Mouse (Mus musculus) left cerebral cortex, postnatal 4 days (tissue): ENCODE measurements around the gene Pml. TPM values are rescaled to one million over a fixed set of nuclear protein-coding genes. Genes with fewer than 3 reads are reported as not detected.

Source experiments
- DNase-seq: peaks from one replicate; pipeline ENCODE4 v3.0.0-alpha.2; 2022
- intact Hi-C: fragments of 180-260 bp; cut with DNase I; formaldehyde crosslinking; loops from one replicate; pipeline ENCODE4 v1.15.1; 2025
- total RNA-seq, 2 experiments: library from RNA; stranded (reverse); gene quantifications; 2 replicates each; pipeline ENCODE4 v1.2.3; 2021

The Pml gene
- 10 to 100 TPM; 11.3 to 14.7 TPM for total RNA-seq

DNA sequence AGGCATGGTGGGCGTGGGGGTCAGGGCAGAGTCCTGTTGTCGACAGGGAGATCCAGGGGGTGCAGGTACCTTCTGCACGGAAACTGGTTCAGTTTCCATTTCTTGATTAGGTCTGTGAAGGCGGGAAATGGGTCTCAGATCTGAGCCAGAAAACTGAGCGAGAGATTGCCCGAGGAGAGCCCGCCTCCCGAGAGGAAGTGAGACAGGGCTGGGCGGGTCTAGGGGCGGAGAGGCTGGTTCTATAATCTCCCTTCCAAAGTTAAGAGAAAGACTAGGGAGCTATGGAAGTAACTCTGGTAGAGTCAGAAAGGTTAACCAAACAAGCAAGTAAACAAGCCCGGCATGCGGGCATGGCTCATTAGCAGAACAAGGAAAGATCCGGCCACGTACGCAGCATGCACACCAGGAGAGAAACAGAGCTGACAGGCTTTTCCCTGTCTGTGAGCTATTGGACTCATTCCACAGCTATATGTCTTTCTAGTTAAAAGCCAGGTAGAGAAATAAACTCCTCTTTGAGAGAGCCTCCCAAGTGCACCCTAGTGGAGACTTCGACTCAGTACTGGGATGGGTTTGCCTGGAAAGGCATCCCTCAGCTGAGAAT is at the start of gene Pml:
Gene Pml, minus strand, starts transcription at position 195 of the 601 bp plus-strand sequence.
- intact Hi-C loops, result no loop called here
- peak; percentile 59 for DNase-seq

DNA sequence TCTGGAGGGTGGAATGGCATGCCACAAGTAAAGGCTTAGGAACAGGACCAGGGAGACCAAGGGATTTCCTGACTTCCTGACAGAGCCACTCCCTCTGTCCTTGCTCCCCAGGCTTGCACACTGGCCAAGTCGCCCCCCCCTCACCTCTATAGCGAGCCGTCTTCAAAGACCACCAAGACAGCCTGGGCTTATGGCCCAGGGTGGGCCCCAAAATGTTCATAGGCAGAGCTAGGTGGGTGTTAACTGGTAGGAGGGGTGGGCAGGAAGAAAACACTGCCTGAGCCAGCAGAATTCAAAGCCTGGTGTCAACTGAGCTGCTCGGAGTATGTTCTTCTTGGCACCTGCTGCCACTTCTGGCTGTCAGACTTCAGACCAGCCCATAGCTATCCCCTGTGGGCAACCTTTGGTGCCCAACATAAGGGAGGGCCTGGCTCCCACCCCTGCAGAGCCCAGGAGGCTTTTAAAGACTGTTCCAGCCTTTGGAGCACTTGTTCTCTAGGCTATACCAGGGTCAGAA is 48.4 kb upstream of the Pml start:
- DNase-seq, result no peak
- intact Hi-C loops, result no loop called here

DNA sequence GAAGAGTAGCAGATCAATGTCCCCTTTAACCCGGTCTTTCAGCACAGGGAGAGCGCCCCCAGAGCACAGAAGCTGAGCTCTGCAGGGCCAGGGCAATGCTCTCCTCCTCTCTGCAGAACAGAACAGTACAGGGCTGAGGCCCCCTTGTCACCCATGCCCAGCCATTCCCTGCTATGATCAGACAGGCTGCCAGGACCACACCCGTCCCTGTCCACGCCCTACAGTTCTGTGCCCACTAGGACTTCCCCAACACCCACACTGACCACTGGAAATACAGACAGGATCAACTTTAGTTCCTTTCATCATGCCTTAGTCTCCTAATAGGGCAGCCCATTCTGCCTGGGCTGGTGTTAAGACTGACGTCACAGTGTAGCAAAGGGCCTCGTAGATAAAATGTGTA is 47.5 kb upstream of the Pml start:
- DNase-seq, result no peak
- intact Hi-C loops, result no loop called here

DNA sequence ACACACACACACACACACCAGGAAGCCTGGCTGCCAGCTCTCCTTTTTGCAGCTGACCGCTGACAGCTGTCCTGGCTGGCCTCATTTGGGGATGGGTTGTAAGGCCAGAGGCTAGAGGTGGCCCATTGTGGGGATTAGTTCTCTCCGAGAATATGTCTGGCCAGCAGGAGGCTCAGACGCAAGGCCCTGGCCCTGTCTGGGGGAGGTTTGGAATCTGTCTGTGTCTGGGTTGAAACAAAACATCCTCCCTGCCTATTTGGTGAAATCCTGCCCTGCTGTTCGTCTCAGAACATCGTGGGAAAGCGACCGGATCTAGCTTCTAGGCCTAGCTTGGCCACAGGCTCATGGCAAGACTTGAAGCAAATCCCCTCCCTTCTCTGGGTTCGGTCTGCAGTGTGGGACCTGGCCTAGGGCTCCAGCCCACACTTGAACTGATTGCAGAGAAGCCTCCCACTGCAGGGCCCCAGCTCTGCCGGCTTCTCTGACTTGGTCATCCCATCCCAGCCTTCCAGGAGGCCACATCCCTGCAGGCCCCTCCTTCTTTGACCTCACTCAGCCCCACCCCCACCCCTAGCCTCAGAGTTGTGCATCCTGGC is 46.3 kb upstream of the Pml start:
- no peak for DNase-seq

DNA sequence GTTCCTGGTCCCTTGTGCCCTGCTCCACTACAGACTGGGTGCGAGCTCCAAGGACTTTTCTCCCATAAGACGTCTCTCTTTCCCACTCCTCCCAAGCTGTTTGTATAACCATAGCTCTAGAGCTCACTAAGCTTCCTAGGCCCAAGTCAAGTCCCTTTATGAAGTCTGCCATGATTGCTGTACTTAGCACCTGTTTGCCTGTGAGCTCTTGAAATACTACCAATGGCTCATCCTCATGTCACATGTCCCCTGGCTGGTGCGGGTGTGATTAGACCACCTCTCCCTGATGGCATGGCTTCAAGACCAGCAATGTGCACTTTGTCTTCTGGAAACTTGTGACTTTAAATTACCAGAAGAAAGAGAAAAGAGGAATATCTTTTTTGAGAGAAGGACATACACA is 45.8 kb upstream of the Pml start:
- no peak for DNase-seq
- intact Hi-C loops, result no loop called here

More for the DNA sequence above, 46.3 kb upstream of the Pml start:
- intact Hi-C loops, result no loop called here

DNA sequence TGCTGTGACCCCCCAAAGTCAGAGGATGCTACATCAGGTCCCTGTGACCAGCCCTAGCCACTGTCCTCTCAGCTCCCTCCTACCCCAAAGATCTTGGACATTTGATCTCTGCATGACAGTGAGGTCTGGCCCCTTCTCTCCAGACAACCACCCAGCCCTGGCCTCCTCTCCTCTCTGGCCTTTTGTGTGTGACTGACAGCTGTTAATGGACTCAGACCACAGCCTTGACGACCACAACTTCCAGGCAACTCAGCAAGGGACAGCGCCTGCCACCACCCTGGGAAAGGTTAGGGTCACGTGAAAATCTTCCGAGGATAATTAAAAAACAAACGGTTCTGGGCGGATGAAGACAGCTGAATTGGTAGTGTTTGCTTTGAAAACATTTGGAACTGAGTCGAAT is 44.9 kb upstream of the Pml start:
- intact Hi-C loops, result no loop called here

DNA sequence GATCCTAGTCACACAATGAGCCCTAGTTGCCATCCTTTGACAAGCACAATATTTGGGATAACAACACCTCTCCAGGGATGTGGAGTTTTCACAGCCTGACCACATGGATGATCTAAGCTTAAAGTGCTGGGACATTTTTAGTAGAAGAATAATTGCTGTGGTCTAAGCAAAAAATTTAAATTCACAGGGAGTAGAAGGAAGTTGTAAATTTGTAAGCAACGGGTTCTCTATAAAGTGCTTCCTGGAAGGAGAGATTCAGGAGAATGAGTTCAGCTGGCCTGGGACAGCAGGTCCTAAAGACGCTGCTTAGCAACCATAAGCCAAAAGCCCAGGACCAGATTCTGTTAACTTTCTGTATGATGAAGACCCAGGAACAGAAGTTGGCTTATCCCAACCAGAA is 40.3 kb upstream of the Pml start:
- intact Hi-C loops, result loop anchor here (10.0 kb wide), 1 partner anchor 255 kb away; no protein-coding TSS in a partner anchor
- DNase-seq, result no peak

More for the DNA sequence above, 44.9 kb upstream of the Pml start:
- DNase-seq, result no peak

DNA sequence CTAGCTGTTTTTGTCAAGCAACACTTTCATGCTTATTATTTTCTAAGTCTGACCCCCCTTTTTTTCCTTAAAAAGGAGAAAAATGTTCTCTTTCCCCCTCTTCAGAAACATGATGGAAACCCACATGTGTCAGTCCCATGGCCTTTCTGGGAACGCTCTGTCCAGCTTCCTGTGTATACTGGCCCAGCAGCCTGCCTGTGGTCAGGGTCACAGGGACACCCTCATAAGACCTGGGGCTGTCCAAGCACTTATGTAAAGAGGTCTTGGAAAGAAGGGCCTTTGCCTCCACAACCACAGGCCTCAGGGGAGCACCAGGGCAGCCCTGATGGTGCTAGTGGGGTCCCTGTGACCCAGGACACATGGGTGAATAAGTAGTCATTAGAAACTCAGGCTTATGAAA is 39.5 kb upstream of the Pml start:
- DNase-seq, result no peak
- intact Hi-C loops, result loop anchor here (10.0 kb wide), 1 partner anchor 254 kb away; no protein-coding TSS in a partner anchor

DNA sequence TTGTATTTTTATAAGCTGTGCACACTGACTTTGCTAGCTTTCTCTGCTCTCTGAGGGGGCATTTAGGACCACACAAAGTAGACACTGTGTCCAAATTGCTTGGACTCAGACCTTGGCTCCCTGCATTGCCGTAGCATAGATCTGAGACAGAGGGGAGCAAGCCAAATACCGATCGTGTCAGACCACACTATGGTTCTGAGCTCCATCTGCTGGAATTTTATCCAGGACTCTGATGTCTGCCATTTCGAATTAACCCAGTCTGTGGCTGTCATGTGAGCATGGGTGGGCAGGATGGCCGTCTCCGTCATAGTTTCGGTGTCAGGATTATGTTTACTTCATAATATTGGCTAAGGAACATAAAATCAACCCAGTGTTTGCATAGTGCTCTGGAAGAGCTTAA is 33.8 kb upstream of the Pml start:
- intact Hi-C loops, result loop anchor here (10.0 kb wide), 1 partner anchor 249 kb away; no protein-coding TSS in a partner anchor
- no peak for DNase-seq

DNA sequence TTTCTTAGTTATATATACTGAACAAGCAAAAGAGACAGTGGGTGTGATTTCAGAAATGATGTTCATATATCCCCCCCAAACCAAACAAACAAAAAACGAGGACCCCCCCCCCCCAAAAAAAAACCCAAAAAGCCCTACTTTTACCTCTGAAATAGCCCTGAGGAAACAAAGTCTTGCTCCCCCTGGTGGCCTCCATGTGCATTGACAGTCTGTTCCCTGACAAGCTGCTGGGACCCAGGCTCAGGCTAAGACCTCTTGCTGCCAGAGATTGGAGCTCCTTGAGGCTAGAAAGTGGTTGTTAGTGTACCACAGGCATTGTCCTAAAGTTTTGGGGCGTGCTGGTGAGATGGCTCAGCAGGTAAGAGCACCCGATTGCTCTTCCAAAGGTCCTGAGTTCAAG is 32.0 kb upstream of the Pml start:
- DNase-seq, result no peak
- intact Hi-C loops, result loop anchor here (10.0 kb wide), 1 partner anchor 247 kb away; no protein-coding TSS in a partner anchor

DNA sequence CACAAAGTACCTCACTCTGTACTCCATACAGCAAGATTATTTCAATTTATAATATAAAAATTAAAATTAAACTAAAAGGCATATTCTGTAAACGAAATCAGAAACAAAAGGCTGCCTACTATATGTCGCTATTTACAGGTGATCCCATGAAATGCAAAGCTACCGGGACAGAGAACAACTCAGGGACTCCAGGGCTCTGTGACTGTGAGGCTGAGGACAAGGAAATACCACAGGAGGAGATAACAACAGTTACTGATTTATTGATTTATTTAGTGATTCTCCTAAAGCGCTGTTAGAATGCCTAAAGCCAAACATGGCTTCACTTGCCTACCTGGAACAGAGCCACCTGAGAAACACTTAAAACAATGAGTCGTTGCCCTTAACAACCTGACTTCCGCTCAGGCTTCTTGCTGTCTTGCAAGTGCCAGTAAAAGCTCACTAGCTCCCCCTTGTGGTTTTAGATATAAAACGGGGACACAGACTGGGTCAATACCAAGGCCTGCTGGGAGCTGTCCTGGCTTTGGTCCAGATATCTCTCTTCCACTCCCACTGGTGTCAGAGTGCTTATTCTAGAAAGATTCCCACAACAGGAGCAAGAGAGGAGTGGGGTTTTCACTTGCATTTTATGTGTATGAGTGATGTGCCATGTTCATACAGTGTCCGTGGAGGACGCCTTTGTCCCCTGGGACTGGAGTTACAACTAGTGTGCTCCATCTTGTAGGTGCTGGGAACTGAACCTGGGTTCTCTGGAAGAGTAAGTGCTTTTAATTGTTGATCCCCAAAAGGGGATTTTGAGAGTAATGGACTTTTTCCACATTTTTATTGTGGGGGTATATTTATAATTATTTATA is 30.9 kb upstream of the Pml start:
- peak; percentile 68 for DNase-seq
- intact Hi-C loops, result loop anchor here (10.0 kb wide), 1 partner anchor 246 kb away; no protein-coding TSS in a partner anchor

DNA sequence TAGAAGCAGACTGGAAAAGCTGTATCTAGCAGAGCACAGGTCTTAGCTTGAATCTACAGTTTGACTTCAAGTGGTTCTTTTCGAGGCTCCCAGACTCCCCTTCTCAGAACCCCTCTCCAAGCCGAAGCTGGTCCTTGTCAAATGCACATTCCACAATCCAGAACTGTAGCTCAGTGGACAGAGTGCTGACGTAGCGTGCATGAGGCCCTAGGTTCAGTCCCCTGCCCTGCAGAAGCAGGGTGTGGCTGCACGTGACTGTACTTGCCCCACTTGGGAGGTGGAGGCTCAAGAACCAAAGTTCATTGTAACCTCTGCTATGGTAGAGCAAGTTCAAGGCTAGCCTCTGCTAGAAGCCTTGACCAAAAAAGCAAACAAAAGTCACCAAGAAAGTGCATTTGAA is 30.2 kb upstream of the Pml start:
- intact Hi-C loops, result loop anchor here (10.0 kb wide), 1 partner anchor 245 kb away; no protein-coding TSS in a partner anchor
- DNase-seq, result no peak

DNA sequence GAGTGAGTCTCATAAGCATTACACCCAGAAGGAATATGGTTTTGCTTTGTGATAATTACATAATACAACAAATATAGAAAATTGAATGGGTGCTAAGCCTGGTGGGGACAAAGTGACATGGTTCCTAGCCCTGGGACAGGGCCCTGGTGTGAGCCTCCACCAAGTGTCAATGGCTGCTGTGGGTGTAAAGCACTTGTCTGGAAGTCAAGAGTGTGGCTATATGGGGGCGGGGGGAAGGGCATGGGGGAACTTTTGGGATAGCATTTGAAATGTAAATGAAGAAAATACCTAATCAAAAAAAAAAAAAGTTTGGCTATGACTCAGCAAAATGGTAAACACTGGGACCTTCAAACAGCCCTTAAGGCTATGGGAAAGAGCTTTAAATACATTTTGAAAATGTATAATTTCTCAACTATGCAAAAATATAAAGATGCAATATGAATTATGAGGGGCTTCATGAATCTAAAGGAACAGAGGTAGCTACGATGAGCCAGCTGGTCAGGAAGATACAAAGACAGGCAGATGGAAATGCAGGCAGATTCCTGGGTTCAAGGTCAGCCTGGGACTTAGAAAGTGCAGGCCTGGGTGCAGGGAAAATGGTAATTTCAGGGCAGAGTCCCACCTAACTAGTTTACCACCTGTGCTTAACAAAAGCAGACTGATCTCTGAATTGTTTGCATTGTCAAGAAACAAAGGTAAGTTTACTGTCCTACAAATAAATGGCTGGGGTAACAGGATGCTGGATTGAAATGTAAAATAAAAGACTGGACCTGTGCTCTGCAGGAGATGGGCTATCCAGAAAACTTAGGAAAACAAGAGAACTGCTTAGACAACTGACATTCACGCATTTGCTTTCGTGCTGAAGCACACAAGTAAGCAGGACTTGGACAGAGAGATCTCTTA is 29.5 kb upstream of the Pml start:
- no peak for DNase-seq
- intact Hi-C loops, result no loop called here

DNA sequence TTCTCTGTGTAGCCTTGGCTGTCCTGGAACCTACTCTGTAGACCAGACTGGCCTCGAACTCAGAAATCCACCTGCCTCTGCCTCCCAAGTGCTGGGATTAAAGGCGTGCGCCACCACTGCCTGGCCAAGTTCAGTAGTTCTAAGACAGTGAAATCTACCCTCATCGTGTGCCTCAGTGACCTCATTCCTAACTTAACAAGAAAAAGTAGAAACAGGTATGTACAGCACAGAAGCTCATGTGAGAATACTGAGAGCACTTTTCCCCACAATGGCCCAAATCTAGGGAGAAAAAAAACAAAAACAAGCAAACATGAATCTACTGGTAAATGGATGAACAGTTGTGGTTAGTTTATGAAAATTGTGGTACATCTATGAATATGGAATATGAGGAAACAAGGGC is 28.7 kb upstream of the Pml start:
- DNase-seq, result no peak
- intact Hi-C loops, result no loop called here

DNA sequence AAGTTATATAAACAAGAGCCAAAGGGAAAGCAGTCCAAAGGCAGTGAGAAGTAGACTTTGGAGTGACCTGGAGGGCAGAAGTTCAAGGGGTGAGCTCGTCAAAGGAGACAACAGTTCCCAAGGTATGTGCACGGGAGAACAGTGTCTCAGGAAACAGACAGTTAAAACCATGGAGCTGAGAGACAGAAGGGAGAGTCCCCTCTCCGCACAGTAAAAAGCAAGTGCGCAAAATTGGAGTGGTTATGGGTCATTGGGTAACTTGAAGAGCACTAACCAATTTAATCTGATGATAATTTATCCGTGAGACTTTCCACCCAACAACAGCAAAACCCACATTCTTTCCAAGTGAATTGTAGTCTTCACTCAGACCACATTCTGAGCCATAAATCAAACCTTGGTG is 26.8 kb upstream of the Pml start:
- DNase-seq, result no peak
- intact Hi-C loops, result no loop called here

DNA sequence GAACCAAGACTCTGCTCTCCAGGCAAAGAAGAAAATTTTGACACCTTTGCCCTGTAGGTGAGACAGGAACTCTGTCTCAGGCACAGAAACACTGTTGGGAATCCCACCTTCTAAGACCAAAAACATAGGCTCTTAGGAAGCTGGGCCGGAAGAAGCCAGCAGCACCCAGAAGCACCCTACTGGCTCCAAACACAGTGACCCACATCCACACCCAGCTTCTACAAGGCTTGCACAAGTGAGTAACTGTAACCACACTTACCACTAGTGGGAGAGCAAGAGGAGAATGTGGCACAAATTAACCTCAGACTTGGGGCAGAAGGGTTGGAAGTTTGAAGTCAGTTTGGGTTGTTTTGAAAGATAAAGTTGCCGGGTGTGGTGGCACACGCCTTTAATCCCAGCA is 26.2 kb upstream of the Pml start:
- intact Hi-C loops, result no loop called here
- no peak for DNase-seq

DNA sequence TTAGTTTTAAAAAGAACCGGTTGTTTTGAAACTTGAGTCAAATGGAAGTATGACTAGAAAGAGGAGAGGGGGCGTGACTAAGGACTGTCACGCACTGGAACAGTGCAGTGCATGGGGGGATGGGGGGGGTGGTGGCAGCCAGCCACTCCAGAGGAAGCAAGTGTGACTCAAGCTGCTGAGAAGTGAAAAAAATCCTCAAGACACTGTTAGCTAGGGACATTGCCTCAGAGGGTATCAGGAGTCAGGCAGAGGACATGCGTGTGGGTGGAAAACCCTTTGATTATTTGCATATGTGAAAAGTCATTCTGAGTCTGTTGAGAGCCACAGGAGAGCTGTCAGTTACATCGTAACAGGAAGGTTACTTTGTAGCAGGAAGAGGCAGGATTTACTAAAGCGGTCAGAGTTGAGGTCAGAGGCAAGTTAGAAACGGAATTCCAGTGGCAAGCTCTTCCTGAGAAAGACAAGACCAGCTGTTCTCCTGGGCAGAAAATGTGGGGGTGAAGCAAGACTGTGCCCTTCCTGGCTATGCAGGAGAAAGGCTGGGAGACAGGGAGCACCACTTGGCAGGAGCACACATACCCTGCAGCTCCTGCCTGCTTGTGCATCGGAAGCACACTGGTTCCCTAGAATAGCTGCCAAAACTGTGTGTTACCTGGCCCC is 25.7 kb upstream of the Pml start:
- intact Hi-C loops, result no loop called here
- DNase-seq, result no peak

DNA sequence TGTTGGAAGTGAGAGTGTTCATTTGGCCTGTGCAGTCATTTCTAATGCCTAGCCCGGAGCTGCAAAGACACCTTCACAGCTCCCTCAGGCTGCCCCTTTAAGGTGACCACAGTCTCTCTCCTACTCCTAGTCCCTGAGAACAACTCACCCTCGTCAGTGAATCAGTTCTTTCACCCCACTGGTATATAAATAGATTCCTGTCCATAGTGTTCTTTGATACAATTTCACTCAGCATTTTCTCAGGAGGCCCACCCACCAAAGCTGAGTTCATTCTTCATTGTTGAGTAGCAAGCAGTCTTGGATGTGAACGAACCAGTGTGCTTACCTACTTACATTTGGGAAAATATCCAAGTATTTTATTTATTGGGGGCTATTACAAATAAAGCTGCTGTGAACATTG is 25.0 kb upstream of the Pml start:
- DNase-seq, result no peak
- intact Hi-C loops, result no loop called here

DNA sequence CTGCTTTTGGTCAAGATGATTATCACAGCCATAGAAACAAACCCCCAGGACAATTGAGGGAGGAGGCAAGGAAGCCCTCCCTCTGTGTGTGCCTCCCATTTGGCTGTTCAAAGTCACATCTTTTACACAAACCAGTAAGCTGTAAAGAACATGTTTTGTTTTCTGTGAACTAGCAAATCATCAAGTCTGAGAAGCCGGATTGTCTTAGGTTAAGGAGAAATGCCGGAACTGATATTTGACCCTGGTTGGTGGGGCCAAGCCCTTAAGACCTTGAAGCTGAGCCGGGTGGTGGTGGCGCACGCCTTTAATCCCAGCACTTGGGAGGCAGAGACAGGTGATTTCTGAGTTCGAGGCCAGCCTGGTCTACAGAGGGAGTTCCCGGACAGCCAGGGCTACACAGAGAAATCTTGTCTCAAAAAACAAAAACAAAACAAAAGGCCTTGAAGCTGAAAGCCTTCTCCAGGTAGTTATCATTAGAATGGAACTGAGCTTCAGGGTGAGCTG is 24.6 kb upstream of the Pml start:
- intact Hi-C loops, result no loop called here
- DNase-seq, result no peak

DNA sequence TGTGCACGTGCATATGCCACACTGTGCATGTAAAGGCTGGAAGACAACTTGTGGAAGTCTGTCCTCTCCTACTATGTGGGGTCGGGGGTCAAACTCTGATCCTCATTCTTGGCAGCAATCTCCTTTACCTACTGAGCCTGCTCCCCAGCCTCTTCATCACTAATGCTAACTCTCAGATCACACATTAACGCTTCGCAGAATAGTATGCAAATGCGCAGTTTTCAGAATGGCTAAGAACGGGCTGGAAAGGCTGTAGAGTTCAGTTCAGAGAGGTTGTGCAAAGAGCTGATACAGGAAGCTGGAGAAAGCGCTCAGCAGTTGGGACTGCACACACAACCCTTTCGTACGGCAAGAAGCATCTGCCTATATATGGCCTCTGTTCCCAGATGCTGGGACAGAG is 23.3 kb upstream of the Pml start:
- intact Hi-C loops, result no loop called here
- DNase-seq, result no peak
